ENCODE assay signal across 17 mouse cellular contexts in the genomic region with DNA sequence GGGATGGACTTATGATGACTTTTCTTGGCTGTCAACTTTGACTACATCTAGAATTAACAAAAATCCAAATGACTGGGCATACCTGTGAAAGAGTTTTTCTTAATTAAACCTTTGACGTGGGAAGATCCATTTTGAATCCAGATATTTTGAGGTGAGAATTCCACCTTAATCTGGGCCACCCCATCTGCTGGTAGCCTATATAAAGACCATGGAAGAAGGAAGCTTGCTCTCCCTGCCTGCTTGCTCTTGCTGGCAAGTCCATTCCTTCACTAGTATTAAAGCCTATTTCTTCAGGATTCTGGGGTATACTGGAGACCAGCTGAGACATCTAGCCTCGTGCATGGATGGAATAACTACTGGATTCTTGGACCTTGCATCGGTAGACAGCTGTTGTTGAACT.
"Had no signal": no experiment of that assay in that cellular context is flagged by ENCODE, and none has a peak within 500 bp of the region (broad histone marks: within the 10 kb centered on the region; RNA-seq: fewer than 3 reads in every experiment).

No protein-coding gene starts in this region.

- H3K27ac ChIP-seq: neural tube, embryonic 12.5 days; neural tube, embryonic 13.5 days; neural tube, embryonic 15.5 days; stomach, embryonic 15.5 days; stomach, postnatal 0 days had no signal

- H3K4me1 ChIP-seq: neural tube, embryonic 12.5 days; neural tube, embryonic 13.5 days; neural tube, embryonic 15.5 days; stomach, embryonic 15.5 days had no signal

- H3K27me3 ChIP-seq: neural tube, embryonic 12.5 days; neural tube, embryonic 13.5 days; neural tube, embryonic 15.5 days; stomach, embryonic 15.5 days had no signal

- H3K36me3 ChIP-seq: neural tube, embryonic 12.5 days; neural tube, embryonic 13.5 days; neural tube, embryonic 15.5 days; stomach, embryonic 15.5 days had no signal

- DNase-seq: retina, postnatal 1 day; right cerebral cortex, adult 18-20 months; right cerebral cortex, postnatal 14 days; right cerebral cortex, postnatal 25 days; right cerebral cortex, postnatal 4 days; spleen, adult 18-20 months; thymus, adult 18-20 months; thymus, adult 2 months; thymus, postnatal 14 days; thymus, postnatal 25 days; thymus, postnatal 36 days; thymus, postnatal 4 days had no signal

- H3K4me3 ChIP-seq: neural tube, embryonic 12.5 days; neural tube, embryonic 13.5 days; neural tube, embryonic 15.5 days; stomach, embryonic 15.5 days had no signal
